Mouse (Mus musculus) WW6 (cell line): ENCODE measurements at regions not wholly inside any gene's neighbourhood (a gene's known extent, or its start where the extent isn't known, plus 50 kb on each side); places are given as distances from the start of the nearest gene placed in this dataset.
A peak's percentile ranks its signal among the peaks of the same experiment; 100 is the strongest.

Experiments
- DNase-seq: peaks from one replicate; pipeline ENCODE4 v3.0.0-alpha.2; 2013; ENCODE audit warnings: low read depth, low spot score

GRCm38 (mm10) chr14:86443921-86444835, 696.9 kb downstream of the Diaph3 start:
- DNase-seq, result no peak

GRCm38 (mm10) chr14:86441895-86442679, 698.9 kb downstream of the Diaph3 start:
- no peak for DNase-seq

- no peak for DNase-seq
These were observed 703.7 kb downstream of the Diaph3 start for GRCm38 (mm10) chr14:86437383-86437782.

DNA sequence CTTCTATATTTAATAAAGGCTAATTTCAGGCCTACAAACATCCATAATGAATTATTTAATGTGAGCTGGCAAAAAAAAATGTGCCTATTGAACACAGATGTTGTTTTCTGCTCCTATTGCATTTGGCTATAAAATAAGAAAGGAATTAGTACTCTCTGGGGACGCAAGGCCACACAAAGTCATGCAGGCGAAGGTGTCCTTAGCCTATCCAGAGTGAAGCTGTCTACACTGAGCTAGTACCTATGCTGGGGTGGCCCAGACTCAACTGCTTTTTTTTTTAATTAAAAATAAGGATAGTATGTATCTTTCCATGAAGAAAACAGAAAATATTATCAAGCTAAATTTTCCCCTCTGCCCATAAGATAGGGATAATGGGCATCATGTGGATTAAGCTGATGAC, 705.7 kb downstream of the Diaph3 start:
- no peak for DNase-seq

DNA sequence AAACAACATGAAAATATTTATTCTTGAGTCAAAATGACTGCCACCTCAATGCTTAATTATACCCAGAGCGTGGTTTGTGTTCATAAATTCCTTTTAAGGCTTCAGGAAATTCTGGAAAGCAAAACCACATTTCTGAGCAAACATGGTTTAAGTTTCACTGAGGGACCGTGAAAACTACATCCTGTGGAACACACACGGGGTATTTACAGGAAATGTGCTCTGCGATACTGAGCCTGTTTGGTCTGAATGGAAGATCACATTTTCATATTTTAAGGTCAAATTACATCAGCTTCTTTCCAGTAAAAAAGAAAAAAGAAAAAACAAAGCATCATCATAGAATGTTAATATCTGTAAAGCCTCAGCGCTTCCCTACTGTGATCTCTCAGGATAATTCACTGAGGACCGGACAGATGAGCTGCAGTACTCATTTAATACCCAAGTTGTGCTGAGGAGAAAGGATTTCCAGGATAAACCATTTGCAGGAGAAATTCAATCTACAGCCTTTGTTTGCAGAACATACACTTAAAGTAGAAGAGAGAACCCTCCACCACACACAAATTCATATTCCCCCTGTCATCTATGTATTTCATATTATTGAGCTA, 709.7 kb downstream of the Diaph3 start:
- no peak for DNase-seq

GRCm38 (mm10) chr14:86421881-86422280, 719.2 kb downstream of the Diaph3 start:
- DNase-seq, result no peak

DNA sequence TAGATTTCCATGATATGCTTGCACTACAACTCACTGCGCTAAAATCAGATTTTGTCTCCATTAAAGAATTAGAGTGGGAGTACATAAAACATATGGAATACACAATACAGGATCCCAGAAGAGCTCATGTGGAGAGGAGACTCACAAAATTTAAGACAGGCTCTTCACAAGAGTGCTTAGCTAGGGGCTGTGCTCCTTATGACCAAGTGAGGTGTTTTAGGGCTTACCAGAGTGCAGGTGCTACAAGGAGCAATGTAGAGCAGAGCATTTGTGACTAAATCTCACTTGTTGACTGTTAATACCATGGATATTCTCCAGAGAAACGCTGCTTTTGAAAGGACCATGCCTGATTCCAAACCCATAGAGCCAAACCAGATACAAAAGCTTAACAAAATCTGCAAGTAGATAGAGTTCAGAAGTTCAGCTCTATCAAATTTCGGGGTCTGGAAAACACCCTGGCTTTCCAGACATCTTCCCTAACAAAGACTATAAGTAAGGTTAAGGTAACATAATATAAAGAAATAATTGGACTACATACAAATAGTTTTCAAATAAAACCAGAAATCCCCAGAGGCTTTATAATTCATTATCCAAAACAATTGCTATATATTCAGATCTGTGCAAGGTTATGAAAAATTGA, 721.0 kb downstream of the Diaph3 start:
- DNase-seq, result no peak

DNA sequence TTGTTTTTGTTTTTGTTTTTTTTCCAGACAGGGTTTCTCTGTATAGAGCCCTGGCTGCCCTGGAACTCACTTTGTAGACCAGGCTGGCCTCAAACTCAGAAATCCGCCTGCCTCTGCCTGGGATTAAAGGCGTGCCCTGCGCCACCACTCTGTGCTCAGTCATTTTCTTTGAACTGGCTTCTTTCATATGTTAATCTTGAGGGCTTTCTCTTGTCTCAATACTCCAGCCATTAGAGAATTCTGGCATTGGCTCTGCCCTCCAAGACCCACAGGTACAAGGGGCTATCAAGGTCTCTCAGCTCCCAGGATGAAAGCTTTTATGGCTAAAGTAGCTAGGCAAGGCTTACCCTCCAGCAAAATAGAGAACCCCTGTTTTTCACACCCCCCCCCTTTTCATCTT, 744.2 kb downstream of the Diaph3 start:
- no peak for DNase-seq

GRCm38 (mm10) chr14:86395951-86396361, 745.1 kb downstream of the Diaph3 start:
- DNase-seq, result peak; percentile 70

DNA sequence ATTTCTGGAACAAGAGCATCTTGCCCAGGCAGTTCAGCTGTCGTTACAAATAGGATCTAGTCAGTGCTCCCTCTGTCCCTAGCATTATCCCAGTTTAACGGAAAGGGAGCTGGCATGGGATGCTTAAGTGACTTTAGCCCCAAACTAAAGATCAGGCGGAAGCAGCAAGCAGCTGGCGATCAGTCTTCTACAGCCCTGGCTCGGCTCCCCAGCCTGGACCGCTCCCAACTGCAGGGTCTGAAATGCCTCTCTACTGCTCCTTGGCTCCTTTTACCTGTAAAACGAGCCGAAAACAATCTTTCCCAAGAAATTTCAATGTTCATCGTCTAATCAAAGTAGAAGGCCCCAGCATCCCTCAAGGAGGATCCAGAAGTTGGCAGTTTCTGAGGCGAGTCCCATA, 745.5 kb downstream of the Diaph3 start:
- DNase-seq, result no peak

- DNase-seq, result no peak
These were observed 746.0 kb downstream of the Diaph3 start for GRCm38 (mm10) chr14:86395068-86395467.

GRCm38 (mm10) chr14:86385136-86385535, 755.9 kb downstream of the Diaph3 start:
- DNase-seq, result no peak

DNA sequence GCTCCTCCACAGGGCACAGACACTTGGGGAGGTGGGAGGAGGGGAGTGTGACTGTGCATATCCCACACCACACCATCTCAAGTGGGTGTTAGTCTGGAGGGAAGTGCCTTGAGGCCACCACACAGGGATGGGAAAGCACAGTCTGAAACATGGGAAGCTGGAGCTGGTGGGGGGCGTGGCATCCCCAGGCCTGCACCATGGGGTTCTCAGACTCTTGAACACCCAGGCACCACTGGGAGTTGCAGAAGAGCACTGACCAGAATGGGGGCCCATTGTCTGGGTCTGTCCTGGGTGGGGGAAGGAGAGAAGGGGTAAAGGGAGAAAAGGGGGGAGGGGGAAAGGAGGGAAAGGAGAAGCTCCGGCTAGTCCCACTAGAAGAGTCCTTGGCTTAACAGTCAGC, 776.0 kb downstream of the Diaph3 start:
- no peak for DNase-seq

- no peak for DNase-seq
These were observed 780.5 kb downstream of the Diaph3 start for GRCm38 (mm10) chr14:86360423-86361059.

- DNase-seq, result no peak
These were observed 782.5 kb downstream of the Diaph3 start for GRCm38 (mm10) chr14:86358584-86358983.

GRCm38 (mm10) chr14:86350526-86350925, 790.5 kb downstream of the Diaph3 start:
- DNase-seq, result no peak

DNA sequence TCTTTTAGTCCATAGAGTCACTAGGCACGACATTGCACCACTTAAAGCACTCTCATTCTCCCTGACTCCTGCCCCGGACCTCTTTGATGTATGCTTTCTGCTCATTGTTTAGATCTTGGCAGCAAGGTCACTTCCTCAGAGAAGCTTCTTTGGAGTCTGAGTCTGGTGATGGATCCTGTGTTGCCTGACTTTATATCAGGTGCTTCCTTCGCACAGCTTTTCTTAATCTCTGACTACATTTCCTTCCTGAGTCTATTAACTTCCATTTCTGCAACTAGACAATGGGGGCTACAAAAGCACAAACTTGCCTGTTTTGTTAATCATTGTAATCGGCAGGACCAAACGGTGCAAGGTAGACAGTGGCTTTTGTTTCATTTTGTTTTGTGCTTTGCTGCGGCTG, 802.0 kb downstream of the Diaph3 start:
- DNase-seq, result no peak

GRCm38 (mm10) chr14:86337052-86337451, 804.0 kb downstream of the Diaph3 start:
- no peak for DNase-seq

- no peak for DNase-seq
These were observed 805.8 kb downstream of the Diaph3 start for GRCm38 (mm10) chr14:86335284-86335683.

- no peak for DNase-seq
These were observed 811.9 kb downstream of the Diaph3 start for GRCm38 (mm10) chr14:86329176-86329575.

- no peak for DNase-seq
These were observed 813.4 kb downstream of the Diaph3 start for GRCm38 (mm10) chr14:86327646-86328045.
